Mouse (Mus musculus) heart, adult 2 months (tissue): ENCODE results near the gene Acp2. TPM values are rescaled to one million over a fixed set of nuclear protein-coding genes. Genes with fewer than 3 reads are reported as not detected.
A peak's percentile ranks its signal among the peaks of the same experiment; 100 is the strongest.
"Not testable (repeated sequence)": the region's sequence is repeated elsewhere in the genome, so short reads cannot be mapped to it uniquely, and the experiment has no call there.

Experiments used
- DNase-seq, 2 experiments: peaks; one replicate each; pipeline ENCODE4 v3.0.0; 2021
- H3K27ac ChIP-seq: fragments of 200-600 bp; 2 replicates; pipeline ENCODE4 v1.8.1; 2022
- H3K27me3 ChIP-seq: fragments of 200-500 bp; 2 replicates; pipeline ENCODE4 v1.6.1; 2012; ENCODE audit warnings: mild to moderate bottlenecking, low read length, inconsistent platforms, mixed read lengths; ENCODE audit not compliant: control insufficient read depth, insufficient read depth
- H3K36me3 ChIP-seq: fragments of 200-500 bp; 2 replicates; pipeline ENCODE4 v1.6.1; 2012; ENCODE audit warnings: low read length, inconsistent platforms; ENCODE audit not compliant: control insufficient read depth, insufficient read depth
- H3K4me1 ChIP-seq: fragments of 200-500 bp; 2 replicates; pipeline ENCODE4 v1.6.1; 2011; ENCODE audit warnings: low read length; ENCODE audit not compliant: control insufficient read depth, insufficient read depth
- H3K4me3 ChIP-seq: fragments of 200-600 bp; 2 replicates; pipeline ENCODE4 v1.8.1; 2022
- H3K79me2 ChIP-seq: fragments of 200-500 bp; replicated peaks from 2 replicates; pipeline ENCODE4 v1.6.1; 2012; ENCODE audit warnings: mild to moderate bottlenecking, inconsistent platforms, low read length, moderate library complexity, mixed read lengths; ENCODE audit not compliant: control insufficient read depth, insufficient read depth
- H3K9ac ChIP-seq: fragments of 200-500 bp; 2 replicates; pipeline ENCODE4 v1.6.1; 2012; ENCODE audit warnings: low read depth, mild to moderate bottlenecking, control low read depth, inconsistent platforms, low read length, mixed read lengths
- CTCF ChIP-seq: fragments of 200-600 bp; IDR thresholded peaks from 2 replicates; pipeline ENCODE4 v1.8.1; 2022; ENCODE audit warnings: antibody characterized with exemption, mild to moderate bottlenecking, moderate library complexity
- EP300 ChIP-seq: fragments of 200-500 bp; IDR thresholded peaks from 2 replicates; pipeline ENCODE4 v1.6.1; 2011; ENCODE audit warnings: low read depth, low read length, control low read depth; ENCODE audit not compliant: insufficient read depth
- POLR2A ChIP-seq: fragments of 200-500 bp; IDR thresholded peaks from 2 replicates; pipeline ENCODE4 v1.6.1; 2011; ENCODE audit warnings: mild to moderate bottlenecking, low read depth, low read length, control low read depth; ENCODE audit not compliant: insufficient read depth
- WGBS: fragments of 180-500 bp; shearing (Covaris S2); methylation state at CpG from one replicate; pipeline ENCODE4 v1.1.7; 2018; 5-methylcytosine and 5-hydroxymethylcytosine counted together
- intact Hi-C: fragments of 180-260 bp; cut with DNase I; formaldehyde crosslinking; loops from one replicate; pipeline ENCODE4 v1.15.1; 2025
- polyA plus RNA-seq: library from polyadenylated mRNA; depleted of rRNA; stranded (reverse); fragments of >200 nt; gene quantifications from 2 replicates; pipeline ENCODE4 v1.2.3, GENCODE M21; 2012
- total RNA-seq, 2 experiments: library from RNA; stranded (reverse); gene quantifications; 2 replicates each; pipeline ENCODE4 v1.2.3; 2021

Acp2 gene
- total and polyA plus RNA-seq, 3 experiments, result 15.0 to 19.9 (median 17.3) TPM

- WGBS, result 77% methylated on average over 2 of the region's 2 CpGs
- no peak overlapping the region for H3K4me3 ChIP-seq
- H3K79me2 ChIP-seq, result no peaks in the 10 kb centered on the region
- H3K9ac ChIP-seq, result no peak overlapping the region
- intact Hi-C loops, result loop anchor here (5.0 kb wide), 1 partner anchor 106 kb away; the partner anchor contains the start of gene Mybpc3
- H3K27ac ChIP-seq, result no peak overlapping the region
- no peaks in the 10 kb centered on the region for H3K4me1 ChIP-seq
- no peak for DNase-seq
- H3K36me3 ChIP-seq, result no peaks in the 10 kb centered on the region
- H3K27me3 ChIP-seq, result no peaks in the 10 kb centered on the region
- TF ChIP-seq POLR2A (no peak), CTCF (peak; percentile 57)
Observed at GRCm38 (mm10) chr2:91223614-91224013, 20.9 kb downstream of the Acp2 start.

DNA sequence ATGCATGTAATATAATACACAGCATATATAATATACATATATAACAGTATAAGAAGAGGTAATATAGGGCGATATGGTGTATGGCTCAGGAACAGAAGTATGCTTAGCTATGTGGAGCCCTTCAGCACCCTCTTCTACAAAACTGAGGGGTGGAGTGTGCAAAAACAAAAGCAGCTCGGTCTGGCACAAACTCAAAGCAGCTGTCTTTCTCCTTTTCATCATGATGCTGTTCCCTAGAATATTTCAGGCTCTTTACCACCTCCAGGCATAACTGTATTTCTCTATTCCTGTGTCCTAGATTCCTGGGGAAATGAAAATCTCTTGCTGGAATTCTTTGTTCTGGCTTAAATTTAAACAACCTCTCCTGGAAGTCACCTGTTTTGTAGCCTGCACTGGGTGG, 27.1 kb downstream of the Acp2 start:
- no peaks in the 10 kb centered on the region for H3K79me2 ChIP-seq
- intact Hi-C loops, result no loop called here
- H3K27ac ChIP-seq, result no peak overlapping the region
- H3K4me1 ChIP-seq, result no peaks in the 10 kb centered on the region
- no peaks in the 10 kb centered on the region for H3K27me3 ChIP-seq
- TF ChIP-seq CTCF (no peak), EP300 (no peak)
- 86% methylated on average over 2 of the region's 2 CpGs for WGBS
- no peak for DNase-seq
- H3K9ac ChIP-seq, result no peak overlapping the region
- no peaks in the 10 kb centered on the region for H3K36me3 ChIP-seq
- H3K4me3 ChIP-seq, result no peak overlapping the region

DNA sequence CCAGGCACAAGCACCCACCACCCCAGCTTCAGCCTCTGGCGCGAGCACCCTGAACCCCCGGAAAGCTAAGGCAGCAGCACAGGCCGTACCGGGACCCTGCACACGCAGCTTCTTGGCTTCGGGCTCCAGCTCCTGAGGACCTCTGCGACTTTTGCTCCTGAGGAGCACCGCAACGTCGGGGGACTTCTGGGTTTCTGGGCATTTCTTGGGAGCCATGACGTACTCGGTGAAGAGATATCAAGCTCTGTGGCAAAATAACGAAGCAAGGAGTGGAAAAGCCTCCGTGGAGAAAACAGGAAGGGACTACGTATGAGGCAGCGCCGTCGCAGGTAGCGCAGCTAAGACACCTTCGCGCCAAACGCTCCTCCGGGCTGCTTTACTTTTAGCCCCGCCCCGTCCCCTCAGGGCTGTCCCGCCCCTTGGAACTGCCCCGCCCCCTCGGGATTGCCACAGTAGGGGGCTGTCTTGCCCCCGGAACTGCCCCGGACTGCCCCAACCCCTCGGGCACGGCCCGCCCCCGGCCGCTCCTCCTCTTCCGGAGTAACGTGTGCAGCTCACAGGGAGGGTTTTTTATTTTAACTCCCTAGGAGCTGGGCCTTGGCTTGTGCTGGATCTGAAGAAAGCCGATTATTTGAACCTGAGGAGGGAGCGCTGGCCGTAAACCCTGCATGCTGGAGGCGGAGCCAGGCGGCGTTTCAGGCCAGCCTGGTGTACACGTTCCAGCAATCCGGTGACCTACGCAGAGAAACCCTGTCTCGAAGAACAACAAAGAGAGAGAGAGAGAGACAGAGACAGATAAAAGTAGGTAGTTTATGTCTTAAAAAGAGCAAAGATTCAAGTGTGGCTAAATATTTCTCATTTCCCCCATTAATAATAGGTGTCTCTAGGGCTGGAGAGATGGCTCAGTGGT, 34.2 kb downstream of the Acp2 start, which contains the start of gene Ddb2:
Gene Ddb2 (minus strand): TSS at position 382 of the 910 bp plus-strand sequence.
- peak within 1 kb of the TSS; percentile 66 for H3K4me3 ChIP-seq
- H3K4me1 ChIP-seq, result peaks cover 3% of the 10 kb centered on the region
- H3K79me2 ChIP-seq, result no peaks in the 10 kb centered on the region
- intact Hi-C loops, result loop anchor here (1.0 to 5.0 kb wide), 3 partner anchors 20 to 122 kb away; partner anchors contain the start of genes Acp2 and Nr1h3
- peak within 1 kb of the TSS; percentile 82 for H3K27ac ChIP-seq
- peak within 1 kb of the TSS; percentile 83 for H3K9ac ChIP-seq
- under 1% methylated on average over 48 of the region's 48 CpGs for WGBS
- H3K36me3 ChIP-seq, result no peaks in the 10 kb centered on the region
- H3K27me3 ChIP-seq, result no peaks in the 10 kb centered on the region
- DNase-seq, result peak; percentile 91 to 92
- TF ChIP-seq POLR2A, result peak; percentile 68
- TF ChIP-seq EP300, result 0 out of 2 replicates have a peak, but pooled peaks have one; percentile 6
- TF ChIP-seq CTCF, result no peak

DNA sequence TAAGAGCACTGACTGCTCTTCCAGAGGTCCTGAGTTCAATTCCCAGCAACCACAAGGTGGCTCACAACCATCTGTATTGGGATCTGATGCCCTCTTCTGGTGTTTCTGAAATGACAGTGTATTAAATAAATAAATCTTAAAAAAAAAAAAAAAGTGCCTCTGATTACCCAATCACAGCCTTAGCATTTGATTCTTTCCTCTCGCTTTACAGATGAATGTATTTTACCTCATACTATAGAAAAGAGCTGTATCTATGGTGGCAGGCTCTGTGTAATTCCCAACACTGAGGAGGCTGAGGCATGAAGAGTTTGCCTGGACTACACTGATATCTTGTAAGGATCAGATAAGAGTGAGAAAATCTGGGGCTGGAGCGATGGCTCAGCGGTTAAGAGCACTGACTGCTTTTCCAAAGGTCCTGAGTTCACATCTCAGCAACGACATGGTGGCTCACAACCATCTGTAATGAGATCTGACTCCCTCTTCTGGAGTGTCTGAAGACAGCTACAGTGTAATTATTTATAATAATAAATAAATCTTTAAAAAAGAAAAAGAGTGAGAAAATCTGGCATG, 34.9 kb downstream of the Acp2 start:
- H3K9ac ChIP-seq, DNase-seq, H3K4me1 ChIP-seq, H3K27me3 ChIP-seq, H3K36me3 ChIP-seq, H3K79me2 ChIP-seq: not testable (repeated sequence)
- TF ChIP-seq CTCF, result peak; percentile 64
- 0 out of 2 replicates have a peak, but pooled peaks have one; percentile 0 for TF ChIP-seq EP300
- 18% methylated on average over 4 of the region's 4 CpGs for WGBS
- Histone ChIP-seq H3K4me3 (peak overlapping the region; percentile 54), H3K27ac (peak overlapping the region; percentile 82)
- intact Hi-C loops, result loop anchor here (1.0 to 5.0 kb wide), 3 partner anchors 19 to 122 kb away; partner anchors contain the start of genes Acp2 and Nr1h3

GRCm38 (mm10) chr2:91242547-91242946, 39.9 kb downstream of the Acp2 start:
- H3K27ac ChIP-seq, result no peak overlapping the region
- DNase-seq, result no peak

DNA sequence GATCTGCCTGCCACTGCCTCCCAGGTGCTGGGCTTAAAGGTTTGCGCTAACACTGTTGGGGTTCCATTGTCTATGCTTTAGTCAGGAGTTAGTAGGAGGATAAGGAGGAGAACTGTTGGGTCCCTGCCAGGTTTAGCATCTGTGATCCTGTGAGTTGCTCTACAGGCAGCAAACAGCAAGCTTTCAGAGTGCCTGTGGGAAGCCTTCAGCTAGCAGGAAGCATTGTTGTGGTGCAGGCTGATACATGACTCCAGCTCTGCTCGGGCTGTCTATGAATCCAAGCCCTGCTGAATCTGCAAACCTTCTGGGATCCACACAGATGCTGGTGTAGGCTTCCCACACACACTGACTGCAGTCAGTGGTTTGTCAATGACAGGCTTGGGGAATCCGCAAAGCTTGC, 40.7 kb downstream of the Acp2 start:
- 56% methylated on average over 3 of the region's 3 CpGs for WGBS
- Histone ChIP-seq H3K9ac (no peak overlapping the region), H3K4me1 (no peaks in the 10 kb centered on the region), H3K27me3 (no peaks in the 10 kb centered on the region), H3K36me3 (no peaks in the 10 kb centered on the region), H3K27ac (no peak overlapping the region), H3K4me3 (no peak overlapping the region), H3K79me2 (no peaks in the 10 kb centered on the region)
- TF ChIP-seq POLR2A (no peak), EP300 (no peak), CTCF (no peak)
- intact Hi-C loops, result no loop called here
- DNase-seq, result no peak

More at GRCm38 (mm10) chr2:91242547-91242946, 39.9 kb downstream of the Acp2 start:
- TF ChIP-seq CTCF, result no peak
- no peak for TF ChIP-seq EP300
- TF ChIP-seq POLR2A, result no peak
- 63% methylated on average over 5 of the region's 5 CpGs for WGBS
- H3K4me1 ChIP-seq, result peaks cover 2% of the 10 kb centered on the region
- no peaks in the 10 kb centered on the region for H3K27me3 ChIP-seq
- intact Hi-C loops, result no loop called here
- H3K9ac ChIP-seq, result no peak overlapping the region
- H3K4me3 ChIP-seq, result no peak overlapping the region
- no peaks in the 10 kb centered on the region for H3K79me2 ChIP-seq
- no peaks in the 10 kb centered on the region for H3K36me3 ChIP-seq
